Mouse (Mus musculus) forebrain, postnatal 0 days (tissue): ENCODE measurements at regions not wholly inside any gene's neighbourhood (a gene's known extent, or its start where the extent isn't known, plus 50 kb on each side); places are given as distances from the start of the nearest gene placed in this dataset.
A peak's percentile ranks its signal among the peaks of the same experiment; 100 is the strongest.

Source experiments
- ATAC-seq: fragments of 200-750 bp; cut with Nextera tagmentation; 2 replicates; pipeline ENCODE4 v1.8.0; 2017; ENCODE audit warnings: mild to moderate bottlenecking, moderate library complexity
- DNase-seq: peaks from one replicate; pipeline ENCODE4 v3.0.0-alpha.2; 2015
- H3K27ac ChIP-seq: fragments of 300-500 bp; sonication (generic); 2 replicates; pipeline ENCODE4 v1.5.1; 2014; ENCODE audit warnings: low read depth, mild to moderate bottlenecking, antibody characterized with exemption, low read length, moderate library complexity, mixed read lengths
- H3K27me3 ChIP-seq: fragments of 300-500 bp; sonication (generic); 2 replicates; pipeline ENCODE4 v1.6.1; 2014; ENCODE audit warnings: mild to moderate bottlenecking, low read length, mixed read lengths; ENCODE audit not compliant: insufficient read depth
- H3K36me3 ChIP-seq: fragments of 300-500 bp; sonication (generic); 2 replicates; pipeline ENCODE4 v1.6.1; 2014; ENCODE audit warnings: mild to moderate bottlenecking, moderate library complexity; ENCODE audit not compliant: insufficient read depth
- H3K4me1 ChIP-seq: fragments of 300-500 bp; sonication (generic); 2 replicates; pipeline ENCODE4 v1.6.1; 2014; ENCODE audit warnings: antibody characterized with exemption; ENCODE audit not compliant: insufficient read depth
- H3K4me2 ChIP-seq: fragments of 300-500 bp; sonication (generic); 2 replicates; pipeline ENCODE4 v1.6.1; 2014; ENCODE audit warnings: low read depth, mild to moderate bottlenecking, moderate library complexity
- H3K4me3 ChIP-seq: fragments of 300-500 bp; sonication (generic); 2 replicates; pipeline ENCODE4 v1.5.1; 2014; ENCODE audit warnings: low read depth, low read length, mixed read lengths
- H3K9ac ChIP-seq: fragments of 300-500 bp; sonication (generic); 2 replicates; pipeline ENCODE4 v1.6.1; 2014; ENCODE audit warnings: mild to moderate bottlenecking
- H3K9me3 ChIP-seq: fragments of 300-500 bp; sonication (generic); 2 replicates; pipeline ENCODE4 v1.6.1; 2016; ENCODE audit warnings: low read length
- CTCF ChIP-seq: sonication (generic); IDR thresholded peaks from 2 replicates; pipeline ENCODE4 v1.5.1; 2016; ENCODE audit warnings: antibody characterized with exemption, control low read depth, low read depth
- WGBS: fragments of 180-500 bp; shearing (Covaris S2); extraction: QIAGEN DNeasy Blood & Tissue Kit; methylation state at CpG from one replicate; pipeline ENCODE4 v1.1.7; 2014; 5-methylcytosine and 5-hydroxymethylcytosine counted together

- H3K27me3 ChIP-seq = no peaks in the 10 kb centered on the region
- H3K4me1 ChIP-seq = no peaks in the 10 kb centered on the region
- H3K27ac ChIP-seq = no peak overlapping the region
- no peak overlapping the region for H3K9ac ChIP-seq
- no peaks in the 10 kb centered on the region for H3K9me3 ChIP-seq
- 66% methylated on average over 10 of the region's 10 CpGs for WGBS
- no peak for TF ChIP-seq CTCF
- H3K4me2 ChIP-seq = no peak overlapping the region
- DNase-seq (no peak), ATAC-seq (no peak)
- H3K4me3 ChIP-seq = no peak overlapping the region
- no peaks in the 10 kb centered on the region for H3K36me3 ChIP-seq
Observed at GRCm38 (mm10) chr9:98695035-98695434, 93.6 kb upstream of the Mrps22 start.

- H3K4me1 ChIP-seq = no peaks in the 10 kb centered on the region
- H3K4me2 ChIP-seq = no peak overlapping the region
- H3K36me3 ChIP-seq = no peaks in the 10 kb centered on the region
- no peak for TF ChIP-seq CTCF
- H3K9me3 ChIP-seq = no peaks in the 10 kb centered on the region
- ATAC-seq (peak; percentile 85), DNase-seq (peak; percentile 59)
- no peak overlapping the region for H3K27ac ChIP-seq
- no peaks in the 10 kb centered on the region for H3K27me3 ChIP-seq
- no peak overlapping the region for H3K9ac ChIP-seq
- WGBS = 79% methylated on average over 14 of the region's 14 CpGs
- H3K4me3 ChIP-seq = no peak overlapping the region
Observed at GRCm38 (mm10) chr9:98690839-98691516, 89.5 kb upstream of the Mrps22 start.

- Histone ChIP-seq H3K27ac (no peak overlapping the region), H3K9ac (no peak overlapping the region), H3K4me3 (no peak overlapping the region), H3K36me3 (no peaks in the 10 kb centered on the region), H3K4me2 (no peak overlapping the region), H3K9me3 (no peaks in the 10 kb centered on the region), H3K4me1 (no peaks in the 10 kb centered on the region), H3K27me3 (no peaks in the 10 kb centered on the region)
- WGBS = 91% methylated on average over 7 of the region's 7 CpGs
- ATAC-seq (no peak), DNase-seq (no peak)
- no peak for TF ChIP-seq CTCF
Observed at GRCm38 (mm10) chr9:98685548-98685947, 84.1 kb upstream of the Mrps22 start.

- no peak for ATAC-seq
- no peak for DNase-seq
- Histone ChIP-seq H3K9ac (no peak overlapping the region), H3K36me3 (no peaks in the 10 kb centered on the region), H3K4me3 (no peak overlapping the region), H3K27me3 (no peaks in the 10 kb centered on the region), H3K27ac (no peak overlapping the region), H3K9me3 (no peaks in the 10 kb centered on the region), H3K4me2 (no peak overlapping the region), H3K4me1 (no peaks in the 10 kb centered on the region)
- TF ChIP-seq CTCF = no peak
- WGBS = 83% methylated on average over 6 of the region's 6 CpGs
Observed at GRCm38 (mm10) chr9:98684336-98684735, 82.9 kb upstream of the Mrps22 start.

GRCm38 (mm10) chr9:98675612-98676011 lies 74.2 kb upstream of the Mrps22 start:
- WGBS = 84% methylated on average over 7 of the region's 7 CpGs
- H3K9ac ChIP-seq = no peak overlapping the region
- H3K9me3 ChIP-seq = no peaks in the 10 kb centered on the region
- DNase-seq (no peak), ATAC-seq (no peak)
- H3K4me1 ChIP-seq = no peaks in the 10 kb centered on the region
- H3K27ac ChIP-seq = no peak overlapping the region
- no peaks in the 10 kb centered on the region for H3K36me3 ChIP-seq
- H3K27me3 ChIP-seq = no peaks in the 10 kb centered on the region
- TF ChIP-seq CTCF = no peak
- H3K4me3 ChIP-seq = no peak overlapping the region
- H3K4me2 ChIP-seq = no peak overlapping the region

GRCm38 (mm10) chr9:98673461-98674114 lies 72.1 kb upstream of the Mrps22 start:
- DNase-seq (no peak), ATAC-seq (no peak)
- H3K36me3 ChIP-seq = no peaks in the 10 kb centered on the region
- H3K4me1 ChIP-seq = no peaks in the 10 kb centered on the region
- no peak overlapping the region for H3K27ac ChIP-seq
- no peak overlapping the region for H3K9ac ChIP-seq
- no peaks in the 10 kb centered on the region for H3K27me3 ChIP-seq
- TF ChIP-seq CTCF = no peak
- H3K9me3 ChIP-seq = no peaks in the 10 kb centered on the region
- no peak overlapping the region for H3K4me3 ChIP-seq
- 88% methylated on average over 13 of the region's 13 CpGs for WGBS
- no peak overlapping the region for H3K4me2 ChIP-seq

GRCm38 (mm10) chr9:98672361-98672760 lies 70.9 kb upstream of the Mrps22 start:
- ATAC-seq = no peak
- 56% methylated on average over 9 of the region's 9 CpGs for WGBS
- no peaks in the 10 kb centered on the region for H3K9me3 ChIP-seq
- TF ChIP-seq CTCF = no peak
- no peak for DNase-seq
- no peaks in the 10 kb centered on the region for H3K27me3 ChIP-seq
- H3K36me3 ChIP-seq = no peaks in the 10 kb centered on the region
- no peak overlapping the region for H3K4me3 ChIP-seq
- H3K4me1 ChIP-seq = no peaks in the 10 kb centered on the region
- no peak overlapping the region for H3K27ac ChIP-seq
- no peak overlapping the region for H3K4me2 ChIP-seq
- H3K9ac ChIP-seq = no peak overlapping the region
